Mouse (Mus musculus) c-Kit-positive CD71-negative TER-119-negative erythroid progenitor cells, embryonic 14.5 days (primary cell): Measurements from ENCODE around the gene Icos.

Experiments used
- DNase-seq: peaks from one replicate; pipeline ENCODE4 v3.0.0-alpha.2; 2013; ENCODE audit warnings: low read depth

The Icos gene

DNA sequence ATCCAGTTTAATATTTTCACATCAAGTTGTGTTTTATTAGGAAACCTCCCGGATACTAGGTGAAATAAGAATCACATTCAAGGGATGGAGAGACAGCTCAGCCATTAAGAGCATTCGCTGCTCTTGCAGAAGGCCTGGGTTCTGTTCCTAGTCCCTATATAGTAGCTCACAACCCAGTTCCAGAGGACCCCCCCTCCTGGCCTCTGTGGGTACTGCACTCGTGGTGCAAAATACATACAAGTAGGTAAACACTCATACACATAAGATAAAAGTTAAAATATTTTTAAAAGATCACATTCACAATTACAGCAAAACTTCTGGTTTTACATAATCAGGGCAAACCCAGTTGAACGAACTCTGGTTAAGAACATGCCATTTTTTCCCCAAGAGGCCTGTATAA is 15.6 kb upstream of the Icos start:
- no peak for DNase-seq

- DNase-seq = no peak
Observed at GRCm38 (mm10) chr1:60967521-60967920, 10.2 kb upstream of the Icos start.

GRCm38 (mm10) chr1:60970846-60971245 is 6.9 kb upstream of the Icos start:
- DNase-seq = no peak

GRCm38 (mm10) chr1:60974221-60974620 is 3.5 kb upstream of the Icos start:
- DNase-seq = no peak

DNA sequence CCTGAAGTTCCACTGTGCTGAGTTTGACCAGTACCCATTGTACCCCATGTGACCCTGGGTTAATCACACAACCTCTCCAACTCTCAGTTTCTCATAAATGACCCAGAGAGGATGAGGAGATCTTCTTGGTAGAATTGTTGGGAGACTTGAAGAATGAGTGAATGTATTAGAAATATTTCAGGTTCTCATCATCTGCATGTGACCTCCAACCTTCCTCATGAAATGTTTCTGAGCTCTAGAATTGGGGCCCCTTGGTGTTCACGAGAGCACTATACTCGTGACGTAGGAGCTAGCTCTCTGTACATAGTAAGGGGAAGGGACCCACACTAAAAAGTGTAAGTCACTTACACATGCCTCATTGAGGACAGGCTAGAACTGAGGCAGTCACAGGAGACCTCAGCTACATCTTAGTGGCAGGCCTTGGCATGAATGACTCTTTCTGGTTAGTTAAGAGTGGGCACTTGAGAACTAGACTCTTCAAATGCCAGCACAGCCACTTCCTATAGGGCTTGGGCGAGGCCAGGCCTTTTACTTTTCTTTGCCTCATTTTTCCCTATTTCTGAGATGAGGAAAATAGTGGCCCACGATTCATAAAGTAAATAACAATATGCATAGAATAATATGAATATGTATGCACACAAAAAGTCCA is 2.0 kb upstream of the Icos start:
- no peak for DNase-seq

GRCm38 (mm10) chr1:60979126-60979842 is 1.6 kb downstream of the Icos start:
- DNase-seq = no peak

- DNase-seq = no peak
Observed at GRCm38 (mm10) chr1:60979843-60980235, 2.1 kb downstream of the Icos start.

GRCm38 (mm10) chr1:60985075-60985474 is 7.3 kb downstream of the Icos start:
- no peak for DNase-seq

- no peak for DNase-seq
Observed at GRCm38 (mm10) chr1:60986141-60986540, 8.4 kb downstream of the Icos start.

- no peak for DNase-seq
Observed at GRCm38 (mm10) chr1:60989086-60989485, 11.4 kb downstream of the Icos start.

- no peak for DNase-seq
Observed at GRCm38 (mm10) chr1:60990305-60990704, 12.6 kb downstream of the Icos start.

DNA sequence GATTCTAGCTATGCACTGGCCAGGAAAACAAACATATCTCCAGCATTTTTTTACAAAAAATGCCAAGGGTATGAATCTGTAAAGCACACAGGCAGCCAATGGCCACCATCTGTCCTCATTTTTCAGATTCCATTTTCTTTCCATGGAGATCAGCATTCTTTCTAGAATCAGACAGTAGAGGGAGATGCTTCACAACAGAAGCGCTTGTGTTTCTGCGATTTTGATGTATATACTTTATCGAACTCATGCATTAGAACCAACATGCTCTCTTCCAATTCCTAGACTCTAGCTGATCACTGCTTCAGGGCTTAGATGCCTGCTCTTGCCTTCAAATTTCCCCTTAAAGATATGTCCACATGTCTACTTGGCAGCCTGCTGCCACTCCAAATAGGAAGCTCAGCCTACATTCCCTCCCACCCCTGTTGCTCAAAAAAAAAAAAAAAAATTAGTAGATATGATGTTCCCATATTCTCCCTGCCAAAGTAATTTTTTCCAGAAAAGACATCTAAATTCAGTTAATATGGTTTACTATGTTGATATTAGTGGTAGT is 20.4 kb downstream of the Icos start:
- DNase-seq = no peak

- DNase-seq = no peak
Observed at GRCm38 (mm10) chr1:60998689-60999088, 21.0 kb downstream of the Icos start.

- no peak for DNase-seq
Observed at GRCm38 (mm10) chr1:61001786-61002354, 24.1 kb downstream of the Icos start.

DNA sequence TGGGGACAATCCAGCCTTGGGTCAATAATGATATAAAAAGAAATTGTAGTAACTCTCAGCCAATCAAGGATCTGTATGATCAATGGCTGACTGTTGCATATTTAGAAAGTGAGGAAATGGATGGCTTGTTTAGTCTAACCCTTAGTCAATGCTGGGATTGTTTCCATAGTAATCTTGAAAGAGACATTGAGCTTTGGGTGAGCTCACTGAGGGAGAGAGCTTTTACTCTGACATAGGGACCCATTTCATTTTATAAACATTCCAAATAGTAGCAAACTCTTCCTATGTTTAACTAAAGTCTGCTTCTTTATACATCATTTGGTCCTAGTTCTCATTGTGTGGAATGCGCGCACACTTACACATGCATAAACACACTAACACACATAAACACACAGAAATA is 28.5 kb downstream of the Icos start:
- no peak for DNase-seq

- DNase-seq = no peak
Observed at GRCm38 (mm10) chr1:61007516-61007915, 29.8 kb downstream of the Icos start.

- no peak for DNase-seq
Observed at GRCm38 (mm10) chr1:61016578-61017118, 38.9 kb downstream of the Icos start.

DNA sequence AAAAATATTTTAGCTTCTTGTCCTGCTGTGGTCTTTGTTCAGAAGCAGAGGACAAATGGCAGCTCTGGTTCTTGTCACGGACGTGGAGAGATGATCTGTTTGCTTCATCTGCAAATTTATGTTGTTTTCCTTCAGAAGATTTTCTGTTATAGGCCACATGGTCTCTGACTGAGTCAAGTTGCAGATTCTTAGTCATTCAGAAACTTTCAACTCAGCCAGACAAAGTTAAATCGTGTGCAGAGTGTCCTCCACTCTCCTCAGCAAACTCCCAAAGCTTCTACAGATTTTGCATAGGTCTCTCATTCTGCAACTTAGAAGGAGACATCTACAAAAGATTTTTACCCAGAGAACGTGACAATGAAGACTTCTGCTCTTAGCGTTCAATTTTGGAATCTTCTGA is 49.0 kb downstream of the Icos start:
- no peak for DNase-seq

DNA sequence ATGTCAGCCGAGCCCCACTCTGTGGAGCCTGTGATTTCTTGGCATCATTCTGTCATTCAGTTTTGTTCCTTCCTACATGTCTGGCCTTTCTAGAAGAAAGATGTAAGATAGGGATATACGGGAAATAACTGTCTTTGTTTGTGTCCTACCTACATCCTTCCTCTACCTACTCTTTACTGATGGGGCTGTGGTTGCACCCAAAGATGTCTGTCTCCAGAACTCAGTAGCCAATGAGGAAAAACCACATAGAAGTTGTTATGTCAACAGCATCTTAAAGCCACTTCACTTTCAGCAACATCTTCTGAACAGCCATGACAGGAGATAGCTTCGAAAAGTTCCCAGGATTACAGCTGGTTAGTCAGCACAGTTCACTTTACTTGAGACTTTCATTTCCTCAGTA is 49.8 kb downstream of the Icos start:
- no peak for DNase-seq

- no peak for DNase-seq
Observed at GRCm38 (mm10) chr1:61029919-61030318, 52.2 kb downstream of the Icos start.

DNA sequence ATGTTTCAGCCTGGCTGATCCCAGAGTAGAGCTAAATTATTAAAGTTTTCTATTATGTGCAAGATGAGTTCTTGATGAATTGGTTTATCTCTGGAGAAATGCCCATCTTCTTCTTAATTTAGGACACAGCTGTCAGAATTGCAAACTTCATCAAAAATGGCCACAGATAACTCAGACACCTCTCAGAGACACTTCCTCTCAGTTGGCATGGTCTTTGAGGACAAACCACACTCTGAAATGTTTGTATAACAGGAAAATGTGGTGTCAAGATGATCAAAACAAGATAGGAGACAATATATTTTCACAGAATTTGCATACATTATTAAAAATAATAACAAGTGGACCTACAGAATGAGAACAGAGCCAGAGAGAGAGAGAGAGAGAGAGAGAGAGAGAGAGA is 52.8 kb downstream of the Icos start:
- no peak for DNase-seq

DNA sequence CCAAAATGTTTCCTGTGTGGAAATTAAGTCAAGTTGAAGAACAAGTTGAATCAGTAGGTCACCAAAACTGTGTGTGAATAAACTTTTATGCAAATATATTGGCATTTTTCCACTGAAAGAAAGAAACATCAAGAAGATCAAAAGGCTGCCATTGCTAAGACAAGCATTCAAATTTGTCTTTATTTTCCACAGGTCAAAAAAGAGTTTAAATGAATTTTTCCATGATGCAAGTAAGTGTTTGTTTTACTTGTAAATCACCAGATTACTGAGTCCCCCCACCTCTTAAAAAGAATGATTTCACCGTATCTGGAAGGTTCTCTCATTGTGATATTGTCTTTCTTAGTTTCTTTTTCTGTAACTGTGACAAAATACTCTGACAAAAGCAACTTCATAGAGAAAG is 57.5 kb downstream of the Icos start:
- DNase-seq = no peak

- no peak for DNase-seq
Observed at GRCm38 (mm10) chr1:61038223-61038622, 60.5 kb downstream of the Icos start.
